Mouse (Mus musculus) urinary bladder, adult 2 months (tissue): ENCODE measurements around the gene Mroh9. TPM values are rescaled to one million over a fixed set of nuclear protein-coding genes. Genes with fewer than 3 reads are reported as not detected.

Experiments
- DNase-seq: peaks from one replicate; pipeline ENCODE4 v3.0.0; 2022; ENCODE audit warnings: low spot score
- polyA plus RNA-seq: library from polyadenylated mRNA; depleted of rRNA; stranded (reverse); fragments of >200 nt; gene quantifications from 2 replicates; pipeline ENCODE4 v1.2.3, GENCODE M21; 2012; rRNA removed

Mroh9 gene
- polyA plus RNA-seq, 1 experiment, result not detected

- DNase-seq, result no peak
Measured at GRCm38 (mm10) chr1:162984428-162984827, 101.0 kb downstream of the Mroh9 start, which contains the start of gene Fmo3. Gene Fmo3 (minus strand): TSS chr1:162984528.

Other genes starting within 250 kb of the Mroh9 start
- gene Fmo1, start 219.1 kb downstream of the Mroh9 start, polyA plus RNA-seq, result 120 and 150 TPM in 2 replicates
- 249 and 256 TPM in 2 replicates for gene Fmo2, start 186.9 kb downstream of the Mroh9 start, polyA plus RNA-seq
- 0.10 and 0.17 TPM in 2 replicates for gene Fmo6, start 148.2 kb downstream of the Mroh9 start, polyA plus RNA-seq
- 0.77 and 1.3 TPM in 2 replicates for gene Fmo3, start 101.1 kb downstream of the Mroh9 start, polyA plus RNA-seq
- gene Prrx1, start 228.0 kb upstream of the Mroh9 start, polyA plus RNA-seq, result 10.2 and 11.9 TPM in 2 replicates